Mouse (Mus musculus): ENCODE data around the gene Spo11.

Spo11 gene

GRCm38 (mm10) chr2:172959006-172959768 is 18.3 kb upstream of the Spo11 start:
- DNase-seq, result peak in 1 of 2 experiments; percentile 64

- DNase-seq, result no peak
Observed at GRCm38 (mm10) chr2:172960350-172960749, 17.1 kb upstream of the Spo11 start.

- DNase-seq, result peak in 1 of 2 experiments; percentile 53
Observed at GRCm38 (mm10) chr2:172961211-172961610, 16.3 kb upstream of the Spo11 start.

GRCm38 (mm10) chr2:172965249-172965648 is 12.3 kb upstream of the Spo11 start:
- DNase-seq, result peak; percentile 45 to 69

GRCm38 (mm10) chr2:172966480-172966879 is 11.0 kb upstream of the Spo11 start:
- DNase-seq, result no peak

GRCm38 (mm10) chr2:172971865-172972264 is 5.6 kb upstream of the Spo11 start:
- DNase-seq, result no peak

- DNase-seq, result no peak
Observed at GRCm38 (mm10) chr2:172973806-172974565, 3.5 kb upstream of the Spo11 start.

GRCm38 (mm10) chr2:172974701-172975100 is 2.8 kb upstream of the Spo11 start:
- DNase-seq, result no peak

- no peak for DNase-seq
Observed at GRCm38 (mm10) chr2:172975159-172975558, 2.3 kb upstream of the Spo11 start.

GRCm38 (mm10) chr2:172976661-172977238 is 750 bp upstream of the Spo11 start:
- peak in 1 of 2 experiments; percentile 30 for DNase-seq

- no peak for DNase-seq
Observed at GRCm38 (mm10) chr2:172978131-172978633, 682 bp downstream of the Spo11 start.

- DNase-seq, result no peak
Observed at GRCm38 (mm10) chr2:172979666-172980345, 2.3 kb downstream of the Spo11 start.

GRCm38 (mm10) chr2:172982776-172983561 is 5.5 kb downstream of the Spo11 start:
- DNase-seq, result peak in 1 of 2 experiments; percentile 55

- DNase-seq, result no peak
Observed at GRCm38 (mm10) chr2:172990161-172990560, 12.7 kb downstream of the Spo11 start.

- DNase-seq, result peak; percentile 90 to 91
Observed at GRCm38 (mm10) chr2:172996207-172996606, 18.7 kb downstream of the Spo11 start.

GRCm38 (mm10) chr2:172997748-172998147 is 20.2 kb downstream of the Spo11 start:
- no peak for DNase-seq

- peak in 1 of 2 experiments; percentile 30 for DNase-seq
Observed at GRCm38 (mm10) chr2:172998478-172998877, 21.0 kb downstream of the Spo11 start.

GRCm38 (mm10) chr2:172999630-173000284 is 22.3 kb downstream of the Spo11 start, which contains the start of gene Rae1:
Gene Rae1 (plus strand): TSS chr2:173000117.
- DNase-seq, result peak; percentile 99

- DNase-seq, result peak; percentile 76 to 88
Observed at GRCm38 (mm10) chr2:173000285-173000652, 22.8 kb downstream of the Spo11 start.

GRCm38 (mm10) chr2:173000921-173001320 is 23.4 kb downstream of the Spo11 start:
- DNase-seq, result no peak

- DNase-seq, result no peak
Observed at GRCm38 (mm10) chr2:173003737-173004136, 26.2 kb downstream of the Spo11 start.

Measured in kidney, postnatal 4 days (tissue).